Mouse (Mus musculus): Measurements from ENCODE around the gene Ksr2. TPM values are rescaled to one million over a fixed set of nuclear protein-coding genes. Genes with fewer than 3 reads are reported as not detected.

The Ksr2 gene
- total RNA-seq, 2 experiments from 2014 or later, result 33.2 to 35.2 TPM

- DNase-seq (ENCODE audit: low spot score in 2 of 2), result no peak
These were observed 106.2 kb downstream of the Ksr2 start for GRCm38 (mm10) chr5:117519858-117520495.

- DNase-seq (ENCODE audit: low spot score in 2 of 2), result no peak
These were observed 107.4 kb downstream of the Ksr2 start for GRCm38 (mm10) chr5:117521156-117521555.

- DNase-seq (ENCODE audit: low spot score in 2 of 2), result no peak
These were observed 107.9 kb downstream of the Ksr2 start for GRCm38 (mm10) chr5:117521701-117522100.

- no peak for DNase-seq (ENCODE audit: low spot score in 2 of 2)
These were observed 108.7 kb downstream of the Ksr2 start for GRCm38 (mm10) chr5:117522471-117522870.

GRCm38 (mm10) chr5:117523010-117523409 lies 109.2 kb downstream of the Ksr2 start:
- no peak for DNase-seq (ENCODE audit: low spot score in 2 of 2)

- no peak for DNase-seq (ENCODE audit: low spot score in 2 of 2)
These were observed 117.2 kb downstream of the Ksr2 start for GRCm38 (mm10) chr5:117530991-117531390.

- no peak for DNase-seq (ENCODE audit: low spot score in 2 of 2)
These were observed 125.4 kb downstream of the Ksr2 start for GRCm38 (mm10) chr5:117539221-117539620.

GRCm38 (mm10) chr5:117541654-117542053 lies 127.9 kb downstream of the Ksr2 start:
- no peak for DNase-seq (ENCODE audit: low spot score in 2 of 2)

GRCm38 (mm10) chr5:117546694-117547268 lies 133.0 kb downstream of the Ksr2 start:
- no peak for DNase-seq (ENCODE audit: low spot score in 2 of 2)

- DNase-seq (ENCODE audit: low spot score in 2 of 2), result peak in 1 of 2 experiments; percentile 59
These were observed 137.2 kb downstream of the Ksr2 start for GRCm38 (mm10) chr5:117550992-117551391.

GRCm38 (mm10) chr5:117552096-117552495 lies 138.3 kb downstream of the Ksr2 start:
- DNase-seq (ENCODE audit: low spot score in 2 of 2), result no peak

GRCm38 (mm10) chr5:117554505-117554904 lies 140.7 kb downstream of the Ksr2 start:
- no peak for DNase-seq (ENCODE audit: low spot score in 2 of 2)

GRCm38 (mm10) chr5:117556570-117556969 lies 142.8 kb downstream of the Ksr2 start:
- DNase-seq (ENCODE audit: low spot score in 2 of 2), result no peak

- DNase-seq (ENCODE audit: low spot score in 2 of 2), result no peak
These were observed 147.3 kb downstream of the Ksr2 start for GRCm38 (mm10) chr5:117561080-117561479.

GRCm38 (mm10) chr5:117566051-117566665 lies 152.4 kb downstream of the Ksr2 start:
- no peak for DNase-seq (ENCODE audit: low spot score in 2 of 2)

- DNase-seq (ENCODE audit: low spot score in 2 of 2), result no peak
These were observed 155.5 kb downstream of the Ksr2 start for GRCm38 (mm10) chr5:117569190-117569795.

GRCm38 (mm10) chr5:117572428-117572827 lies 158.6 kb downstream of the Ksr2 start:
- DNase-seq (ENCODE audit: low spot score in 2 of 2), result no peak

- peak; percentile 34 to 44 for DNase-seq (ENCODE audit: low spot score in 2 of 2)
These were observed 161.1 kb downstream of the Ksr2 start for GRCm38 (mm10) chr5:117574894-117575293.

- DNase-seq (ENCODE audit: low spot score in 2 of 2), result peak; percentile 42 to 51
These were observed 163.8 kb downstream of the Ksr2 start for GRCm38 (mm10) chr5:117577598-117577997.

GRCm38 (mm10) chr5:117581711-117582110 lies 167.9 kb downstream of the Ksr2 start:
- DNase-seq (ENCODE audit: low spot score in 2 of 2), result no peak

- no peak for DNase-seq (ENCODE audit: low spot score in 2 of 2)
These were observed 170.6 kb downstream of the Ksr2 start for GRCm38 (mm10) chr5:117584428-117584827.

- no peak for DNase-seq (ENCODE audit: low spot score in 2 of 2)
These were observed 175.5 kb downstream of the Ksr2 start for GRCm38 (mm10) chr5:117589266-117589665.

Data from left cerebral cortex, adult 18-20 months (tissue).